Mouse (Mus musculus): ENCODE measurements at regions not wholly inside any gene's neighbourhood (a gene's known extent, or its start where the extent isn't known, plus 50 kb on each side); places are given as distances from the start of the nearest gene placed in this dataset.

DNA sequence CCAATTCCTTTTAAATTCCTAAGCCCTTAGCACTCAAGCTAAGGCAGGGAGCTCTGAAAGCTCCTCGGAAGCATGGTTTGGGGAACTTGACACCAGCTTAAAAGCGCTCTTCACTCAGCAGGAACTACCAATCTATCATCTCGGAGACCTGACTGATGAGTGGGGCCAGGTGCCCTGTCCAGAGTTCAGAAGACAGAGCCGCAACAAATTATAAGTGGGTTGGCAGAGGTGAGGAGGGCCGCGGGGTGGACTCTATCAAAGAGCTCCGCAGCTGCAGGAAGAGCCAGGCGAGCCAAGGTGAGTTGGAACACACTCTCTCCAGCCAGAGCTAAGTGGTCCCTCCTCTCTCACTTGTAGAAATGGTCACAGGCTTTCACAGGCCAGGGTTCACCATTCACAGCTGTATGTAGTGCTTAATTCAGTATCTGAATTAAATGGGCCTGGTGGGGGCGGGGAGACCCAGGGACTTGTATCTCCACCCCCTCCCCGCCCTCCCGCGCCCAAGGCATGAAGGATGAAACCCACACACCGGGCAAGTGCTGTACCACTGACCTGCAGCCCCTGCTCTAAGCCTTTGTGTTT is 180.8 kb downstream of the Stim2 start:
- no peak for DNase-seq (ENCODE audit: low read depth)

- DNase-seq (ENCODE audit: low read depth) = peak; percentile 63
Observed at GRCm38 (mm10) chr5:54180192-54180611, 181.9 kb downstream of the Stim2 start.

GRCm38 (mm10) chr5:54180640-54181326 is 182.5 kb downstream of the Stim2 start:
- DNase-seq (ENCODE audit: low read depth) = no peak

DNA sequence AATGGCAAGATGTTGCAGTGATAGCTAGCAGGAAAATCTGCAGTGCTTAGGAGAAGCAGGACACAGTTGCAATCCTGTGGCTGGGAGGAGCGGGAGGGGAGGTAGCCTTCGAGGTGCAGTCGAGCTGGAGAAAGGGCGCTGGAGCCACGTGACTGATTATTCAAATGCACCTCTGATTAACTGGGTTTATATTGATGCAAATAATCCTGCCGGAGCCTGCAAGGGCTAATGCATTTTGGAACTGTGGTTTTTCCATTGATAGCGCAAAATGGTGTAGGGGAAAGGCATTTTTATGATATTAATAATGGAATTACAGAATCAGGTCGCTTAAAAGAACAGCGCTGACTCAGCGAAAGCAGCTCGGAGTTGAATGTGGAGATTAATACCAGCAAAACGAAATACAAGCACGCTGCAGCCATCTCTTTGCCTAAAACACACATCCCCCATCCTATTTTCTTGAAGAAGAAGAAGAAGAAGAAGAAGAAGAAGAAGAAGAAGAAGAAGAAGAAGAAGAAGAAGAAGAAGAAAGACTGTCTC is 183.1 kb downstream of the Stim2 start:
- no peak for DNase-seq (ENCODE audit: low read depth)

DNA sequence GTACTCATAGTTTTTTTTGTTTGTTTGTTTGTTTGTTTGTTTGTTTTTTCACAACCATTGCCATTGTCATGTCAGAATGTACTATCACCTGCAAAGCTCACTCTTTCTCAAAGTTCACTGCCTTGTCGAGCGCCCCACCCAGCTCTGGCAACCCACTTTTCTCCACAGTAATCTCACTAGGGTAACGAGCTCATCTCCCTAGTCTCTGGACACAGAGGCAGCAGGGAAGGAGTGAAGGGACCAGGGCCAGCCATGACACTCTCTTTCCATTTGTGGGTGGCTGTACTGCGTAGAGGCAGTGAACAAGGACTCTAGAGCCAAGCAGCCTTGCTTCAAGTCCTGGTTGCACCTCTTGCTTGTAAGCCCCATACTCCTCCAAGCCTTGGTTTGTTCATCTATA is 184.5 kb downstream of the Stim2 start:
- DNase-seq (ENCODE audit: low read depth) = no peak

DNA sequence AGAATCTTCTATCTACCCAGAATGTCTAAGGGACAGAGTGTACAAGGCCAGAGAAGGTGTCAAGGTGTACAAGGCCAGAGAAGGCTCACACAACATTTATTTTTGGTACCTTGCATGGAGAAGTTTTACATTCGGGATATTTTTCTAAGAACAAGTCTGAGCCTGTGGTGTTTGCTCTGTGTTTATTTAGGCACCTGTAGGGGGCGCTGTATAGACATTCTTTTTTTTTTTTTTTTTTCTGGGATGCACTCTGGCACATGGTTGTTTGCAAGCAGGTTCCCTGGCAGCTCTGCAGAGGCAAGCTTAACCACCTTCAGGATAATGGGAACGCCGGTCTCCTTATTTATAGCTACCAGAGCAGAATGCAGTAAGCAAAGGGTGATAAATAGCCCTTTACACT is 187.4 kb downstream of the Stim2 start:
- DNase-seq (ENCODE audit: low read depth) = no peak

- peak; percentile 81 for DNase-seq (ENCODE audit: low read depth)
Observed at GRCm38 (mm10) chr5:54186076-54186676, 187.9 kb downstream of the Stim2 start.

DNA sequence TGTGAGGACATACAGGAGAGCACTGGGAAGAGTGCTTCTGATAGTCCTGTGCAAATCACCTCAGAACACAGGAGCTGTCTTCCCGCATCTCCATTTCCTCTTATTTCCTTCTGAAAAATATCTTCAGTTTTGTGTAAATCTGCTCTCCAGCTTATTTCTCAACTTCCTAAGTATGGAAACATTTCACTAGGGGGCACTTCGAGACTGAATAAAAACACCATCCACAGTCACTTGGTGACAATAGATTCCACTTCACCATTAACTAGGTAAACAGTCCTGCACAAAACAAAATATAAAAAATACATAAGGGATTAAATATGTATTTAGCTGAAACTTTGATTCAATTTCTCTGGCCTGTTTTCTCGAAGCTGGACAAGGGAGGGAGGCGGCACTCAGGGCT is 193.4 kb downstream of the Stim2 start:
- peak; percentile 26 for DNase-seq (ENCODE audit: low read depth)

DNA sequence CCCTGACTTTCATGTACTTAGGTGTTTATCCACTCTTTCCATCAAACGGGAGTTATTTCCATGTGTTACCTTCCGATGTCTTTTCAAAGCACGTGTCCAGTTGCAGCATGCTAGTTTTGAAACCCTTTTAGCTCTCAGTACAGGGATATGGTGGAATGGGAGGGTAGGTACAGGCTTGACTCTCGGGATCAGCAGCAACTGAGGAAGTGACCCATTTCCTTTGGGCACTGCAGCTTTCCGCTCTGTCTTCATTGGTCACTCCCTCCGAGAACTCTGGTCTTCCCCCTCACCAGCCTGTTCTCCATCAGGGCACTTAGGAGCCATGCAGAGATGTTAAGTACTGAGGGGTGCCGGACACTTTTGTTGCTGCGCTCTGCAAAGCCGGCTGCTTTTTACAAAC is 196.5 kb downstream of the Stim2 start:
- DNase-seq (ENCODE audit: low read depth) = no peak

- DNase-seq (ENCODE audit: low read depth) = no peak
Observed at GRCm38 (mm10) chr5:54200032-54200431, 201.7 kb downstream of the Stim2 start.

GRCm38 (mm10) chr5:54200587-54200986 is 202.3 kb downstream of the Stim2 start:
- DNase-seq (ENCODE audit: low read depth) = no peak

GRCm38 (mm10) chr5:54211457-54211856 is 213.2 kb downstream of the Stim2 start:
- no peak for DNase-seq (ENCODE audit: low read depth)

DNA sequence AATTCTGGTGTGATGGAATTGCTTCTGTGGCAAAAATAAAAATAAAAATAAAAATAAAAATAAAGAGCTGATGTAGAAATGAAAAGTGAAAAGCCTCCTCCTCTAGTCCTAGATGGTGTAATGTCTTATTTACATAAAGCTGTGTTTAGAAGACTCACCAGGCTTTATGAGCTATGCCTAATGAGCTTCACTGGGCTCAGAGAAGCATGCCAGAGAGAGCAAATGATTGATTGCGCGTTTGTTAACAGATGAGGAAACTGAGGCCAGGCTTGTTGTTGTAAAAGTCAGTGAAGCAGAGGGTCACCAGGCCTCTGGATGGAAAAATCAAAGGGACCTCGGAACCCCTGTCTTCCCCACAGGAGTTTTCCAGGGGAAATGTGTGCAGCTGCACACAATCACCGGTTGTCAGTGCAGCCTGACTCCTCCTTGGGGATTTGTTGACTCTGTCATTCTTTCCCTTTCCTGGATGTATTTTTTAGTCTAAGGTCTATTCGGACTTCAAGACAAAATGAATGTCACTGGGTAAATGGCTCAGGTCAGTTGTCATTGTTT is 213.8 kb downstream of the Stim2 start:
- DNase-seq (ENCODE audit: low read depth) = no peak

- DNase-seq (ENCODE audit: low read depth) = peak; percentile 80
Observed at GRCm38 (mm10) chr5:54225031-54225430, 226.7 kb downstream of the Stim2 start.

- DNase-seq (ENCODE audit: low read depth) = no peak
Observed at GRCm38 (mm10) chr5:54234580-54234979, 236.3 kb downstream of the Stim2 start.

DNA sequence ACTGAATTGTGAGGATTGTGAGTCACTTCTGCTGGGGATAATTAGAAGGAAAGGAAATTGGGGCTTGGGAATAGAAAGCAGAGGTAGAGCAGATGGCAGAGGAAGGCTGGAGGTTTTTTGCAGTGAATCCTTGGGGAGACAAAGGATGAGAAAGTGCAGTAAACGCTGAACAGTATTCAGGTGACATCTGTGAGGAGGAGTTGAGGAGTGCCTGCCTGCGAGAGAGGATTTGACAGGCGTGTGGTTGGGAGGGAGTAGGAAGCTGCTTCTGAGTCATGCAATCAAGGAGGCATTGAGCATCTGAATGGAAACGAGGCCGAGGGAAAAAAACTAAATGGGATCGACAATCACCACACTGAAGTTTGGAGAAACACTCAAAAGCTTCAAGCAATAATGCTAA is 236.9 kb downstream of the Stim2 start:
- no peak for DNase-seq (ENCODE audit: low read depth)

GRCm38 (mm10) chr5:54237226-54237625 is 238.9 kb downstream of the Stim2 start:
- no peak for DNase-seq (ENCODE audit: low read depth)

GRCm38 (mm10) chr5:54238646-54239167 is 240.4 kb downstream of the Stim2 start:
- no peak for DNase-seq (ENCODE audit: low read depth)

GRCm38 (mm10) chr5:54239586-54239985 is 241.3 kb downstream of the Stim2 start:
- no peak for DNase-seq (ENCODE audit: low read depth)

DNA sequence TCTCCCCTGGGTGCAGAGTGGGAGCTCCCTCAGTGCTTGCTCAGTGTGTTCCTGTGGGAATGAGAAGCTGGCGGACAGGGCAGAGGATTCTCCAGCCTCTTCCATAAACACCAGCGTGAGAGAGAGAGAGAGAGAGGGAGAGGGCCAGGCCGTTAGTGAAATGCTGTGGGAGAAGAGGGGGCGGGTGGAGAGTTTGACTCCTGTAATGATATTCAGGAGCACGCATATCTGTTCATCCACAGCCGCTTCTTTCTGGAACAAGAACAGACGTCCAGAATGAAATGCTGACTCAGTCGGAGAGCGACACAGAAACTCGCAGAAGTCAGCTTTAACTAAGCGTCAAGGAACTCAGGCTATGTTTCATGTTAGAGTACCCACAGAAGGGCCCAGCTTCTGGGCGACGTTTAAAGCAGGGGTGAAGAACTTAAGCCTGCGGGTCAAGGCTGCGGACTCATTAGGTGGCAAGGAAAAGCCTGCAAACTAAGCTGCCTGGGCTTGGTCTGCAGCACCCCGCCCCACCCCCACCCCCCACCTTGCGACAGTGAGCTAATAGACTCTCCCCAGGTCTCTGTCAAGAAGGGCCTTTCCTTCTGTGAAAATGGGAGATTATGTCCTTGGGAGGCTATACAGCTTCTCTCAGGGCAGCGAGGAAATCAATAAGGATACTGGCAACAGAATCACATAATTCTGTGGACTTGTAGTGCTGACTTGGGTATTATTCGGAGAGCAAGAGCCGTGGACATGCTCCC is 243.0 kb downstream of the Stim2 start:
- no peak for DNase-seq (ENCODE audit: low read depth)

GRCm38 (mm10) chr5:54242126-54242525 is 243.8 kb downstream of the Stim2 start:
- DNase-seq (ENCODE audit: low read depth) = no peak

DNA sequence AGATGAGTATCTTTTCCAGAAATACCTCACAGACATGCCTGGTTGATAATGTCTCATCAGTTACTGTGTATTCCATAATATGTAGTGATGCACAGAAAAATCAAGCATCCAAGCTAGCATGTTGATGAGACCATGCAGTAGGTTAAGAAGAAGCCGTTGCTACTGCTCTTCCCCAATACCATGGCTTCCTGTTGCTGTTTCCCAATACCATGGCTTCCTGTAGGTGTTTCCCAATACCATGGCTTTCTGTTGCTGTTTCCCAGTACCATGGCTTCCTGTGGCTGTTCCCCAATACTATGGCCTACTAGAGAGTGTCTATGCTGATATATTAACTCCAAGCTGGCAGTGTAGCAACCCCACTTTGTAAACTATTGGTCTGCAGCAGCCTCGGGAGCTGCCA is 253.7 kb downstream of the Stim2 start:
- DNase-seq (ENCODE audit: low read depth) = no peak

Measured in fibroblast of lung, adult 2 months (primary cell).